Mouse (Mus musculus): Measurements from ENCODE around the gene Zbtb46. TPM values are rescaled to one million over a fixed set of nuclear protein-coding genes. Genes with fewer than 3 reads are reported as not detected.
A peak's percentile ranks its signal among the peaks of the same experiment; 100 is the strongest.

Zbtb46 gene
- polyA plus RNA-seq, 1 experiment from 2014 or later, result 16.4 TPM

DNA sequence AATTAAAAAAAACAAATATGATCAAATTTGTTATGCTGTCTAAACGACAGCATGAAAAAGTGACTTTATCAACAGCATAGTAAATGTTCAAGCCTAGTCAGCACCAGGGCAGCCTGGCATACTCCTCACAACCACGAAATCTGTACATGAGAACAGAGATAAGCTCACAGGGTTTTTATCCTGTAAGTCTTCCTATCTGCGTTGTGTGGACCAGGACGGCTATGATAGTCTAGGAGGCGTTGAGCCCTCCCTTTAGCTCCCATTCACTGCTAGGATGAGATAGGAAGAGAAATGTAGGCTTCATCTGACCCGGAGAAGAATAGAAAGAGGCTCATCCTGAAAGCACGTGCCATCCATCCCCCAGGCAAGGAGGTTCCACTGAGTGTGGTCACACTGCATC lies 39.9 kb downstream of the Zbtb46 start:
- no peak overlapping the region for H3K4me3 ChIP-seq
- H3K4me1 ChIP-seq, result peaks cover 24% of the 10 kb centered on the region
- H3K9me3 ChIP-seq, result no peaks in the 10 kb centered on the region
- no peak overlapping the region for H3K27ac ChIP-seq (replicated peaks)
- WGBS, result 81% methylated on average over 7 of the region's 7 CpGs
- DNase-seq (ENCODE audit: low spot score), result no peak
- no peaks in the 10 kb centered on the region for H3K27me3 ChIP-seq (replicated peaks; ENCODE audit: low read depth, poor library complexity, severe bottlenecking)
- H3K36me3 ChIP-seq (replicated peaks), result peaks cover 28% of the 10 kb centered on the region

GRCm38 (mm10) chr2:181415945-181416344 lies 43.3 kb downstream of the Zbtb46 start:
- no peak for DNase-seq (ENCODE audit: low spot score)
- Histone ChIP-seq H3K27ac (replicated peaks) (no peak overlapping the region), H3K4me3 (no peak overlapping the region), H3K4me1 (peaks cover 27% of the 10 kb centered on the region), H3K27me3 (replicated peaks; ENCODE audit: low read depth, poor library complexity, severe bottlenecking) (no peaks in the 10 kb centered on the region), H3K9me3 (no peaks in the 10 kb centered on the region), H3K36me3 (replicated peaks) (peaks cover 8% of the 10 kb centered on the region; the same call in 1 of the 2 replicates)
- WGBS, result 69% methylated on average over 3 of the region's 3 CpGs

GRCm38 (mm10) chr2:181413141-181413540 lies 46.1 kb downstream of the Zbtb46 start:
- H3K9me3 ChIP-seq, result no peaks in the 10 kb centered on the region

GRCm38 (mm10) chr2:181410760-181411473 lies 48.3 kb downstream of the Zbtb46 start:
- Histone ChIP-seq H3K4me1 (0 out of 2 replicates have a peak, but pooled peaks cover 5% of the 10 kb centered on the region), H3K9me3 (no peaks in the 10 kb centered on the region), H3K36me3 (replicated peaks) (peaks cover 22% of the 10 kb centered on the region), H3K27me3 (replicated peaks; ENCODE audit: low read depth, poor library complexity, severe bottlenecking) (no peaks in the 10 kb centered on the region), H3K27ac (replicated peaks) (peak overlapping the region; percentile 62), H3K4me3 (no peak overlapping the region)
- peak; percentile 68 for DNase-seq (ENCODE audit: low spot score)
- 55% methylated on average over 4 of the region's 4 CpGs for WGBS

More at GRCm38 (mm10) chr2:181413141-181413540, 46.1 kb downstream of the Zbtb46 start:
- no peak overlapping the region for H3K27ac ChIP-seq (replicated peaks)
- 44% methylated on average over 2 of the region's 2 CpGs for WGBS
- 0 out of 2 replicates have a peak, but pooled peaks cover 5% of the 10 kb centered on the region for H3K4me1 ChIP-seq
- DNase-seq (ENCODE audit: low spot score), result no peak
- H3K4me3 ChIP-seq, result no peak overlapping the region
- no peaks in the 10 kb centered on the region for H3K27me3 ChIP-seq (replicated peaks; ENCODE audit: low read depth, poor library complexity, severe bottlenecking)
- peaks cover 13% of the 10 kb centered on the region; the same call in 1 of the 2 replicates for H3K36me3 ChIP-seq (replicated peaks)

- Histone ChIP-seq H3K9me3 (no peaks in the 10 kb centered on the region), H3K4me1 (0 out of 2 replicates have a peak, but pooled peaks cover 5% of the 10 kb centered on the region), H3K36me3 (replicated peaks) (peaks cover 28% of the 10 kb centered on the region), H3K27me3 (replicated peaks; ENCODE audit: low read depth, poor library complexity, severe bottlenecking) (no peaks in the 10 kb centered on the region), H3K27ac (replicated peaks) (no peak overlapping the region), H3K4me3 (no peak overlapping the region)
- WGBS, result 82% methylated on average over 7 of the region's 7 CpGs
- DNase-seq (ENCODE audit: low spot score), result no peak
Observed at GRCm38 (mm10) chr2:181409643-181410042, 49.6 kb downstream of the Zbtb46 start.

- Histone ChIP-seq H3K27ac (replicated peaks) (no peak overlapping the region), H3K4me1 (no peaks in the 10 kb centered on the region), H3K9me3 (no peaks in the 10 kb centered on the region), H3K27me3 (replicated peaks; ENCODE audit: low read depth, poor library complexity, severe bottlenecking) (no peaks in the 10 kb centered on the region), H3K36me3 (replicated peaks) (peaks cover 20% of the 10 kb centered on the region; the same call in 1 of the 2 replicates), H3K4me3 (no peak overlapping the region)
- no peak for DNase-seq (ENCODE audit: low spot score)
- 87% methylated on average over 3 of the region's 3 CpGs for WGBS
Observed at GRCm38 (mm10) chr2:181403722-181404121, 55.5 kb downstream of the Zbtb46 start.

- H3K36me3 ChIP-seq (replicated peaks), result peaks cover 10% of the 10 kb centered on the region; the same call in 1 of the 2 replicates
- WGBS, result 39% methylated on average over 1 of the region's 1 CpGs
- no peak overlapping the region for H3K27ac ChIP-seq (replicated peaks)
- H3K9me3 ChIP-seq, result no peaks in the 10 kb centered on the region
- no peak overlapping the region for H3K4me3 ChIP-seq
- DNase-seq (ENCODE audit: low spot score), result no peak
- no peaks in the 10 kb centered on the region for H3K4me1 ChIP-seq
- no peaks in the 10 kb centered on the region for H3K27me3 ChIP-seq (replicated peaks; ENCODE audit: low read depth, poor library complexity, severe bottlenecking)
Observed at GRCm38 (mm10) chr2:181401497-181401896, 57.7 kb downstream of the Zbtb46 start.

- DNase-seq (ENCODE audit: low spot score), result no peak
- H3K27ac ChIP-seq (replicated peaks), result no peak overlapping the region
- no peaks in the 10 kb centered on the region; the same call in 1 of the 2 replicates for H3K4me1 ChIP-seq
- 87% methylated on average over 5 of the region's 5 CpGs for WGBS
- H3K27me3 ChIP-seq (replicated peaks; ENCODE audit: low read depth, poor library complexity, severe bottlenecking), result no peaks in the 10 kb centered on the region
- peaks cover 23% of the 10 kb centered on the region for H3K36me3 ChIP-seq (replicated peaks)
- H3K9me3 ChIP-seq, result no peaks in the 10 kb centered on the region
- no peak overlapping the region for H3K4me3 ChIP-seq
Observed at GRCm38 (mm10) chr2:181397207-181397761, 61.9 kb downstream of the Zbtb46 start.

DNA sequence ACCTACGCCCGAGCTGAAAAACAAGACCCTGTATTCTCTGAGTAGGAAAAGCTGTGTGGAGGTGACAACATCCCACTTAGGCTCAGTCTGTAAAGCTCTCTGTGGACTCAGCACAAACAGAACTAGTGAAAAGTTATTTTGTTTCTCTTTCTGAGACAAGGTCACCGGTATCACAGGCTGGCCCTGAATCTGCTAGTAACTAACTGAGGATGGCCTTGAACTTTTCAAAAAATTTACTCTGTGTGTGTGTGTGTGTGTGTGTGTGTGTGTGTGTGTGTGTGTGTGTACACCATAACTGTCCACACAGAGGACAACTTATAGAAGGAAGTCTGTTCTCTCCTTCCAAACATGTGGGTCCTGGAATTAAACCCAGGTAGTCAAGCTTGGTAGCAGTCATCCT lies 65.1 kb downstream of the Zbtb46 start:
- no peak for DNase-seq (ENCODE audit: low spot score)
- 92% methylated on average over 3 of the region's 3 CpGs for WGBS
- H3K36me3 ChIP-seq (replicated peaks), result peaks cover 51% of the 10 kb centered on the region

DNA sequence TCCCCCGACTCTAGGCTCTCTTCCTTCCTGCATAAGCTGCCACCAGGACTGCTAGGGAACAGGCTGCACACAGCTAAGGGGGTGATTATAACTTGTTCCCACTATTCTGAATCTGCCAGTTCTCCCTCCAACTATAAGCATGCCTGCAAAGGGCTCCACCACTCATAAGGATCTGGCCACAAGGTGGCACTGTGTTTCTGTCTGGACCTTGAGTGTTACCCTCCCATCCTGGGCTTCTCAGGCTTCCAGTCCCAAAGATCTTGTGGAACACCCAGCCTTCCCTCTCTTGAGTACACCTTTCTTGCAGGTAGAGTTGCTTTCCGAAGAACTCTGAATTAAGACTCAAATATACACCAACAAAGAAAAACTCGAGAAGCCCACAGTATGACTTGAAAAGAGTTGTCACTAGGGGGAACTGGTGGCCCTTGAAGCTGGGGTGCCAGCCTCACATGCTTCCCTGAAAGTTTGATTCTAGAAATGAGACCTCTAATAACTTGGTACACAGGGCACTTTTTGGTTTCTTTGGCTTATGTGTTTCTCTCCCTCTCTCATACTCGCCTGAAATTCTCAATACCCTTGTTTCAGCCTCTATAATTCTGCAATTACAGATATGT lies 66.5 kb downstream of the Zbtb46 start:
- Histone ChIP-seq H3K27me3 (replicated peaks; ENCODE audit: low read depth, poor library complexity, severe bottlenecking) (no peaks in the 10 kb centered on the region), H3K4me1 (no peaks in the 10 kb centered on the region; the same call in 1 of the 2 replicates), H3K36me3 (replicated peaks) (peaks cover 52% of the 10 kb centered on the region), H3K4me3 (no peak overlapping the region), H3K27ac (replicated peaks) (no peak overlapping the region), H3K9me3 (no peaks in the 10 kb centered on the region)
- DNase-seq (ENCODE audit: low spot score), result peak; percentile 82
- WGBS, result 31% methylated on average over 4 of the region's 4 CpGs

More for the DNA sequence above, 65.1 kb downstream of the Zbtb46 start:
- no peaks in the 10 kb centered on the region; the same call in 1 of the 2 replicates for H3K4me1 ChIP-seq
- no peaks in the 10 kb centered on the region for H3K9me3 ChIP-seq
- H3K27ac ChIP-seq (replicated peaks), result no peak overlapping the region
- H3K27me3 ChIP-seq (replicated peaks; ENCODE audit: low read depth, poor library complexity, severe bottlenecking), result no peaks in the 10 kb centered on the region
- no peak overlapping the region for H3K4me3 ChIP-seq

DNA sequence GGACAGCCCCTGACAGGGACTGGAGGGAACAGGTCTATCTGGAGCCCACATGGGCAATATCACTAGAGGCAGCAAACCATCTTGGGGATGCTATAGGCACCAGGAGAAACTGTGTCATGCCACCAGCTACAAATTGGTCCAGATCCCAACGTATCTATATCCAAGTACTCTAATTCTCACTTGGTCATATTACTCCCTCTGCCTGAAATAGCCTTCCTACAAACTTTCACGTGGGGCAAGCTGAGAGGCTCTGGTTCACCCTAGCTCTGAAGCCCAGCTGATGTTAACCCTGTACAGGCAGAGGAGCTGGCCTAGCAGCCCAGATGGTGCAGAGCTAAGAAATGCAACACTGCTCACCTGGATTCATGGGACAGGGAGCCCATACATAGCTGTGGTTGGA lies 67.7 kb downstream of the Zbtb46 start:
- Histone ChIP-seq H3K4me1 (no peaks in the 10 kb centered on the region; the same call in 1 of the 2 replicates), H3K27me3 (replicated peaks; ENCODE audit: low read depth, poor library complexity, severe bottlenecking) (no peaks in the 10 kb centered on the region), H3K9me3 (no peaks in the 10 kb centered on the region), H3K4me3 (no peak overlapping the region), H3K27ac (replicated peaks) (no peak overlapping the region), H3K36me3 (replicated peaks) (peaks cover 62% of the 10 kb centered on the region)
- DNase-seq (ENCODE audit: low spot score), result no peak
- WGBS, result 67% methylated on average over 2 of the region's 2 CpGs

DNA sequence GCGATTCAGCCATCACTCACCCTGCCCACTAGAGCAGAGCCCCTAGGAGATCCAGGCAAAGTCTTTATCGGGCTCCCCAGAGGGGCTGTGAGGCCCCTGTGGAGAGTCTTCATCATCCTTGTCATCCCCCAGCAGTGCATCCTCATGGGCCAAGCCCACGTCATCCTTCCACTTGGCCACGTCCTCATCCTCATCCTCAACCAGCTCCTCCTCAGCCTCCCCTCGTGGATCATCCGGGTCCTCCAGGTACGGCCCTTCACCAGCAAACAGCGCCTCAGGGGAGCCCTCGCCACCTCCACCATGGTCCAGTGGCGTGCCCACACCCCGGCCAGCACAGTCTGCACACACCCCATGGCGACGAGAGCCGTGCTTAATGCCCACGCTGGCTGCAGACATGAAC lies 68.2 kb downstream of the Zbtb46 start:
- no peak overlapping the region for H3K4me3 ChIP-seq
- no peaks in the 10 kb centered on the region for H3K27me3 ChIP-seq (replicated peaks; ENCODE audit: low read depth, poor library complexity, severe bottlenecking)
- DNase-seq (ENCODE audit: low spot score), result no peak
- H3K4me1 ChIP-seq, result no peaks in the 10 kb centered on the region; the same call in 1 of the 2 replicates
- 89% methylated on average over 15 of the region's 15 CpGs for WGBS
- H3K36me3 ChIP-seq (replicated peaks), result peaks cover 67% of the 10 kb centered on the region
- no peaks in the 10 kb centered on the region for H3K9me3 ChIP-seq
- H3K27ac ChIP-seq (replicated peaks), result no peak overlapping the region

Data from embryonic facial prominence, embryonic 10.5 days (tissue).